Mouse (Mus musculus) small intestine, adult 2 months (tissue): ENCODE measurements around the gene Mrpl14. TPM values are rescaled to one million over a fixed set of nuclear protein-coding genes. Genes with fewer than 3 reads are reported as not detected.

ENCODE experiments used
- H3K27ac ChIP-seq: fragments of 200-500 bp; 2 replicates; pipeline ENCODE4 v1.5.1; 2012; ENCODE audit warnings: low read depth, low read length, control low read depth, inconsistent platforms; ENCODE audit not compliant: insufficient read depth
- H3K27me3 ChIP-seq: fragments of 200-500 bp; 2 replicates; pipeline ENCODE4 v1.6.1; 2012; ENCODE audit warnings: mild to moderate bottlenecking, moderate library complexity, low read length, inconsistent platforms; ENCODE audit not compliant: control insufficient read depth, insufficient read depth
- H3K36me3 ChIP-seq: fragments of 200-500 bp; 2 replicates; pipeline ENCODE4 v1.6.1; 2012; ENCODE audit warnings: mild to moderate bottlenecking, low read length, control low read depth, inconsistent platforms; ENCODE audit not compliant: control insufficient read depth, insufficient read depth
- H3K4me1 ChIP-seq: fragments of 200-500 bp; 2 replicates; pipeline ENCODE4 v1.6.1; 2012; ENCODE audit warnings: low read length, inconsistent platforms, mixed read lengths; ENCODE audit not compliant: control insufficient read depth, insufficient read depth, insufficient read length
- H3K4me3 ChIP-seq: fragments of 200-500 bp; 2 replicates; pipeline ENCODE4 v1.5.1; 2012; ENCODE audit warnings: low read depth, mild to moderate bottlenecking, control low read depth, inconsistent platforms, low read length, moderate library complexity
- CTCF ChIP-seq: fragments of 200-500 bp; IDR thresholded peaks from 2 replicates; pipeline ENCODE4 v1.5.1; 2012; ENCODE audit warnings: low read depth, mild to moderate bottlenecking, control low read depth, inconsistent platforms, low read length, moderate library complexity, mixed read lengths; ENCODE audit not compliant: insufficient replicate concordance, insufficient read length; ENCODE audit errors: extremely low read depth
- POLR2A ChIP-seq: fragments of 200-500 bp; IDR thresholded peaks from 2 replicates; pipeline ENCODE4 v1.6.1; 2012; ENCODE audit warnings: low read depth, mild to moderate bottlenecking, control low read depth, inconsistent platforms, low read length, moderate library complexity
- WGBS: fragments of 180-500 bp; shearing (Covaris S2); methylation state at CpG from one replicate; pipeline ENCODE4 v1.1.7; 2018; 5-methylcytosine and 5-hydroxymethylcytosine counted together
- polyA plus RNA-seq: library from polyadenylated mRNA; depleted of rRNA; stranded (reverse); fragments of >200 nt; gene quantifications from 2 replicates; pipeline ENCODE4 v1.2.3, GENCODE M21; 2012; rRNA removed

The Mrpl14 gene
- polyA plus RNA-seq, 1 experiment = 161 TPM

- Histone ChIP-seq H3K4me1 (peaks cover 18% of the 10 kb centered on the region), H3K4me3 (peak overlapping the region; percentile 50), H3K27me3 (no peaks in the 10 kb centered on the region; the same call in 1 of the 2 replicates), H3K36me3 (no peaks in the 10 kb centered on the region), H3K27ac (no peak overlapping the region)
- 12% methylated on average over 10 of the region's 10 CpGs for WGBS
- no peak for TF ChIP-seq CTCF
- TF ChIP-seq POLR2A = no peak
Measured at GRCm38 (mm10) chr17:45737078-45737601, 51.0 kb downstream of the Mrpl14 start.

DNA sequence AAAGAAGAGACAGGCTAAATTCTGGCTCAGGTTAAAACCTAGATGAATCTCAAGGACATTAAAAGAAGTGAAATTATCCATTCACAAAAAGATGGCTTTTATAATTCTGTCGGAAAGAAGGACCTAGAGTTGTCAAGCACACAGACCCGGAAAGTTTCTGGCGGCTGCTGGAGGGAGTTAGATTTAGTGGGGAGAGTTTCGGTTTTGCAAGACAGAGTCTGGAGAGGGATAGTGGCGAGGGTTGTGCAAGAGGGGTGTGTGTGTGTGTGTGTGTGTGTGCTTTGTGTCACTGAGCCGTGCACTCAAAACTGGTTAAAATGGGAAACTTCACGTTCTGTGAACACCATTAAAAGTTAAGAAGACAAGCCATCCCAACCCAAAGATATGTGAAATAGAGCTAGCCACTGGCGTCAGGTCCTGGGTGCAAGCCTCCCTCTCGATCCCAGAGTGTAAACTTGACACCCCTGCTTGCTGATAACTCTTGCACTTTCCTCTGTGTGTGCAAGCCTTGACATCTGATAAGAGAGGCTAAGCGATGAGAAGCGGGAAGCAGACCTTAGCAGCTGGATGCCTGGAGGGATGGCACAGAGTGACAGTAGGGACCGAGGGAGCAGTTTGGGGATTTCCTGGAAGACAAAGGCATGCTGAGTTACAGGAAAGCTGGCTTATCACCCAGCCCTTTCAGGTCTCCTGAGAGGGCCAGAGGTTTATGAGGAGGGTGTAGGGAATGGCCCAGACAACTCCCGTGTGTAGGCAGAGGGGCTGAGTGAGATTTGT, 56.4 kb downstream of the Mrpl14 start:
- Histone ChIP-seq H3K27me3 (no peaks in the 10 kb centered on the region), H3K4me3 (no peak overlapping the region), H3K4me1 (no peaks in the 10 kb centered on the region), H3K27ac (no peak overlapping the region), H3K36me3 (no peaks in the 10 kb centered on the region)
- WGBS = 44% methylated on average over 13 of the region's 13 CpGs
- TF ChIP-seq CTCF (no peak), POLR2A (no peak)

GRCm38 (mm10) chr17:45745629-45746028, 59.5 kb downstream of the Mrpl14 start:
- WGBS = 93% methylated on average over 2 of the region's 2 CpGs
- H3K27me3 ChIP-seq = no peaks in the 10 kb centered on the region
- H3K4me3 ChIP-seq = no peak overlapping the region
- no peaks in the 10 kb centered on the region for H3K36me3 ChIP-seq
- TF ChIP-seq POLR2A = no peak
- TF ChIP-seq CTCF = no peak
- H3K4me1 ChIP-seq = no peaks in the 10 kb centered on the region
- H3K27ac ChIP-seq = no peak overlapping the region

GRCm38 (mm10) chr17:45746755-45747154, 60.6 kb downstream of the Mrpl14 start:
- no peaks in the 10 kb centered on the region for H3K36me3 ChIP-seq
- TF ChIP-seq CTCF = no peak
- 0 out of 2 replicates have a peak, but pooled peaks have one; percentile 10 for TF ChIP-seq POLR2A
- H3K4me1 ChIP-seq = no peaks in the 10 kb centered on the region
- WGBS = 47% methylated on average over 12 of the region's 12 CpGs
- H3K4me3 ChIP-seq = no peak overlapping the region
- H3K27ac ChIP-seq = no peak overlapping the region
- H3K27me3 ChIP-seq = no peaks in the 10 kb centered on the region

GRCm38 (mm10) chr17:45747293-45747692, 61.2 kb downstream of the Mrpl14 start:
- 80% methylated on average over 4 of the region's 4 CpGs for WGBS
- TF ChIP-seq POLR2A = no peak
- no peak for TF ChIP-seq CTCF
- Histone ChIP-seq H3K4me1 (peaks cover 5% of the 10 kb centered on the region; the same call in 1 of the 2 replicates), H3K27me3 (no peaks in the 10 kb centered on the region), H3K27ac (no peak overlapping the region), H3K36me3 (no peaks in the 10 kb centered on the region), H3K4me3 (no peak overlapping the region)

Other genes starting within 250 kb of the Mrpl14 start
- gene Spats1, start 210.9 kb upstream of the Mrpl14 start, polyA plus RNA-seq = not detected in 2 replicates
- gene Aars2, start 179.5 kb upstream of the Mrpl14 start, polyA plus RNA-seq = 9.8 and 10.5 TPM in 2 replicates
- gene Tcte1, start 162.9 kb upstream of the Mrpl14 start, polyA plus RNA-seq = 0.04 TPM in 2 replicates
- 0.53 and 0.94 TPM in 2 replicates for gene Tmem151b, start 136.6 kb upstream of the Mrpl14 start, polyA plus RNA-seq
- 4.6 and 6.2 TPM in 2 replicates for gene Nfkbie, start 130.6 kb upstream of the Mrpl14 start, polyA plus RNA-seq
- gene Slc35b2, start 122.4 kb upstream of the Mrpl14 start, polyA plus RNA-seq = 98.2 and 105 TPM in 2 replicates
- 93.8 and 157 TPM in 2 replicates for gene Hsp90ab1, start 113.1 kb upstream of the Mrpl14 start, polyA plus RNA-seq
- 26.1 and 35.2 TPM in 2 replicates for gene Slc29a1, start 86.7 kb upstream of the Mrpl14 start, polyA plus RNA-seq
- gene Mymx, start 84.2 kb upstream of the Mrpl14 start, polyA plus RNA-seq = 0.75 and 5.8 TPM in 2 replicates
- 0.03 TPM in 1 of 2 replicates, not detected in the other for gene Capn11, start 27.0 kb upstream of the Mrpl14 start, polyA plus RNA-seq
- 42.6 and 65.0 TPM in 2 replicates for gene Tmem63b, start 583 bp downstream of the Mrpl14 start, polyA plus RNA-seq
- gene 1600014C23Rik, start 47.5 kb downstream of the Mrpl14 start, polyA plus RNA-seq = not detected in 2 replicates